12 mouse cellular contexts compared by ENCODE assay signal in the genomic region with DNA sequence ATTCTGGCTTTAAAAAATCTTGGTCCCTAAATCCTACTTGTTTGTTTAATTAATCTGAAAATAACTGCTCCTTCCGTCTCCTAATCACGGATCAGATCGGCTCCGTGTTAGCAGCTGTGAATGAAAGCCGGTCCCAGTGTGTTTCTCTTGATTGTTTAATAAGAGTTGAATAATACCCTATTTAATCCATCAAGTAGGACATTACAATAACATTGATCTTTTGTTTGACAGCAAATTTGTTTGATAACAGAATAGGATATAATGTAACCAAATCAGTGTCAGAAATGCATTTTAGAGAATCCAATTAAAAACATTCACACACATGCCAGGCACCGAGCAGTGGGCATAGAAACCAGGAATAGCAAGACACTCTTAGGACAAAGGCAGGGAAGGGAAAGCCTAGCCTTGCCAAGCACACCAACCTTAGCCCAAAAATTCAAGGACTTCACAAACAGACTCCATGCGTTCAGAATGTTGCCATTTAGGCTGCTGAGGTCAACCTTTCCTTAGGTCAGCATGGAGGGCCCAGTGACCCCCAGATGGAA.
DNase-seq lines count a peak whose midpoint lies in the region; ATAC-seq and TF ChIP-seq lines count a peak whose summit lies in the region.
"Had no signal": no experiment of that assay in that cellular context is flagged by ENCODE, and none has a peak within 500 bp of the region (broad histone marks: within the 10 kb centered on the region; RNA-seq: fewer than 3 reads in every experiment).

No protein-coding gene starts in this region.

- H3K9ac ChIP-seq in lung, embryonic 16.5 days (ENCODE audit: low read length) = no peak overlapping the region
- H3K9ac ChIP-seq in lung, postnatal 0 days (replicated peaks; ENCODE audit: low read depth) = no peak overlapping the region
- H3K9ac ChIP-seq in hindbrain, embryonic 12.5 days = no peak overlapping the region
- no peak overlapping the region for H3K9ac ChIP-seq in midbrain, embryonic 13.5 days (replicated peaks)
- no peak overlapping the region for H3K9ac ChIP-seq in stomach, embryonic 16.5 days (ENCODE audit: low read length)
- H3K9ac ChIP-seq: liver, postnatal 0 days had no signal

- H3K4me3 ChIP-seq in lung, embryonic 16.5 days (ENCODE audit: low read length) = no peak overlapping the region
- H3K4me3 ChIP-seq in lung, postnatal 0 days (ENCODE audit: low read depth, low read length) = no peak overlapping the region
- no peak overlapping the region for H3K4me3 ChIP-seq in hindbrain, embryonic 12.5 days
- no peak overlapping the region; the same call in 1 of the 2 replicates for H3K4me3 ChIP-seq in midbrain, embryonic 13.5 days (replicated peaks)
- H3K4me3 ChIP-seq in stomach, embryonic 16.5 days (replicated peaks; ENCODE audit: low read length) = no peak overlapping the region
- H3K4me3 ChIP-seq in thymus, adult 2 months (ENCODE audit: control insufficient read depth, insufficient read depth, low read length) = no peak overlapping the region
- H3K4me3 ChIP-seq in heart, embryonic 10.5 days = no peak overlapping the region
- H3K4me3 ChIP-seq: myocyte had no signal

- no peak for TF ChIP-seq EP300 in lung, postnatal 0 days (IDR thresholded peaks at IDR 0.05)

- H3K4me1 ChIP-seq in lung, embryonic 16.5 days (replicated peaks; ENCODE audit: control insufficient read depth, insufficient read depth, low read length) = peaks cover 10% of the 10 kb centered on the region
- H3K4me1 ChIP-seq in lung, postnatal 0 days (ENCODE audit: insufficient read depth, low read depth, low read length) = no peaks in the 10 kb centered on the region
- peaks cover 9% of the 10 kb centered on the region for H3K4me1 ChIP-seq in hindbrain, embryonic 12.5 days
- peaks cover 15% of the 10 kb centered on the region for H3K4me1 ChIP-seq in midbrain, embryonic 13.5 days (replicated peaks)
- peaks cover 6% of the 10 kb centered on the region; the same call in 1 of the 2 replicates for H3K4me1 ChIP-seq in stomach, embryonic 16.5 days (ENCODE audit: control insufficient read depth, insufficient read depth, low read length)
- no peaks in the 10 kb centered on the region for H3K4me1 ChIP-seq in thymus, adult 2 months (replicated peaks; ENCODE audit: control insufficient read depth, insufficient read depth, low read length)
- H3K4me1 ChIP-seq in heart, embryonic 10.5 days = no peaks in the 10 kb centered on the region

- H3K9me3 ChIP-seq in lung, embryonic 16.5 days (ENCODE audit: control insufficient read depth, low read length) = no peaks in the 10 kb centered on the region
- H3K9me3 ChIP-seq in lung, postnatal 0 days (ENCODE audit: low read length) = no peaks in the 10 kb centered on the region
- no peaks in the 10 kb centered on the region for H3K9me3 ChIP-seq in hindbrain, embryonic 12.5 days (replicated peaks)
- no peaks in the 10 kb centered on the region for H3K9me3 ChIP-seq in midbrain, embryonic 13.5 days
- no peaks in the 10 kb centered on the region for H3K9me3 ChIP-seq in stomach, embryonic 16.5 days (replicated peaks; ENCODE audit: control insufficient read depth, low read length)
- no peaks in the 10 kb centered on the region for H3K9me3 ChIP-seq in heart, embryonic 10.5 days

- DNase-seq in lung, postnatal 0 days (ENCODE audit: low spot score) = no peak
- no peak for DNase-seq in thymus, adult 2 months
- DNase-seq in kidney, postnatal 10 days = no peak
- no peak for DNase-seq in heart, embryonic 10.5 days (ENCODE audit: low spot score)
- DNase-seq: cerebellum, postnatal 14 days; kidney, adult 9 months; liver, postnatal 0 days had no signal

- peak overlapping the region; percentile 33; the same call in 1 of the 2 replicates for H3K4me2 ChIP-seq in lung, embryonic 16.5 days (ENCODE audit: low read depth, low read length)
- no peak overlapping the region; the same call in 1 of the 2 replicates for H3K4me2 ChIP-seq in lung, postnatal 0 days (replicated peaks; ENCODE audit: low read depth, low read length)
- H3K4me2 ChIP-seq in hindbrain, embryonic 12.5 days (replicated peaks) = peak overlapping the region; percentile 36
- peak overlapping the region; percentile 25 for H3K4me2 ChIP-seq in midbrain, embryonic 13.5 days (replicated peaks)
- peak overlapping the region; percentile 16; the same call in 1 of the 2 replicates for H3K4me2 ChIP-seq in stomach, embryonic 16.5 days (ENCODE audit: low read depth, low read length)

- no peak for TF ChIP-seq CTCF in lung, postnatal 0 days (IDR thresholded peaks at IDR 0.05)
- TF ChIP-seq CTCF in thymus, adult 2 months (IDR thresholded peaks at IDR 0.05; ENCODE audit: borderline replicate concordance, control insufficient read depth, extremely low read depth, insufficient read depth, low read length, poor library complexity) = no peak

- ATAC-seq in lung, embryonic 16.5 days (ENCODE audit: low read depth) = no peak
- ATAC-seq in lung, postnatal 0 days = no peak
- ATAC-seq in hindbrain, embryonic 12.5 days (ENCODE audit: low FRiP score) = peak; percentile 51; the same call in 1 of the 2 replicates
- ATAC-seq in midbrain, embryonic 13.5 days = peak; percentile 49; the same call in 1 of the 2 replicates
- ATAC-seq in stomach, embryonic 16.5 days (ENCODE audit: insufficient read depth, low FRiP score) = peak; percentile 41; the same call in 1 of the 2 replicates
- ATAC-seq: liver, postnatal 0 days had no signal

- H3K27me3 ChIP-seq in lung, embryonic 16.5 days (ENCODE audit: control insufficient read depth, insufficient read depth, low read depth, low read length) = no peaks in the 10 kb centered on the region
- no peaks in the 10 kb centered on the region for H3K27me3 ChIP-seq in lung, postnatal 0 days (replicated peaks; ENCODE audit: insufficient read depth, low read length)
- no peaks in the 10 kb centered on the region for H3K27me3 ChIP-seq in hindbrain, embryonic 12.5 days
- no peaks in the 10 kb centered on the region for H3K27me3 ChIP-seq in midbrain, embryonic 13.5 days
- H3K27me3 ChIP-seq in stomach, embryonic 16.5 days (ENCODE audit: control insufficient read depth, insufficient read depth, low read length) = no peaks in the 10 kb centered on the region
- H3K27me3 ChIP-seq in thymus, adult 2 months (ENCODE audit: control insufficient read depth, insufficient read depth, low read length) = no peaks in the 10 kb centered on the region
- no peaks in the 10 kb centered on the region for H3K27me3 ChIP-seq in heart, embryonic 10.5 days (ENCODE audit: insufficient read depth, poor library complexity, severe bottlenecking)

- no peak overlapping the region for H3K27ac ChIP-seq in lung, embryonic 16.5 days (ENCODE audit: low read length)
- no peak overlapping the region for H3K27ac ChIP-seq in lung, postnatal 0 days (ENCODE audit: low read length)
- H3K27ac ChIP-seq in hindbrain, embryonic 12.5 days = peak overlapping the region; percentile 68
- no peak overlapping the region for H3K27ac ChIP-seq in midbrain, embryonic 13.5 days
- H3K27ac ChIP-seq in stomach, embryonic 16.5 days (ENCODE audit: low read length) = no peak overlapping the region
- H3K27ac ChIP-seq in thymus, adult 2 months (ENCODE audit: control insufficient read depth, insufficient read depth, low read length) = no peak overlapping the region
- H3K27ac ChIP-seq in heart, embryonic 10.5 days = no peak overlapping the region

- TF ChIP-seq POLR2A in thymus, adult 2 months (IDR thresholded peaks at IDR 0.05; ENCODE audit: control insufficient read depth, extremely low read depth, insufficient read depth, low read length, poor library complexity) = no peak

- 36% methylated on average over 7 of the region's 7 CpGs for WGBS in lung, embryonic 16.5 days
- 45% methylated on average over 7 of the region's 7 CpGs for WGBS in lung, postnatal 0 days
- WGBS in hindbrain, embryonic 12.5 days = 33% methylated on average over 7 of the region's 7 CpGs
- WGBS in midbrain, embryonic 13.5 days = 22% methylated on average over 7 of the region's 7 CpGs
- WGBS in stomach, embryonic 16.5 days = 30% methylated on average over 7 of the region's 7 CpGs
- 96% methylated on average over 7 of the region's 7 CpGs for WGBS in thymus, adult 2 months
- 75% methylated on average over 7 of the region's 7 CpGs for WGBS in heart, embryonic 10.5 days

- no peaks in the 10 kb centered on the region for H3K36me3 ChIP-seq in lung, embryonic 16.5 days (ENCODE audit: control insufficient read depth, insufficient read depth, low read length)
- H3K36me3 ChIP-seq in lung, postnatal 0 days (ENCODE audit: insufficient read depth, low read length) = no peaks in the 10 kb centered on the region
- H3K36me3 ChIP-seq in hindbrain, embryonic 12.5 days = no peaks in the 10 kb centered on the region
- no peaks in the 10 kb centered on the region for H3K36me3 ChIP-seq in midbrain, embryonic 13.5 days
- H3K36me3 ChIP-seq in stomach, embryonic 16.5 days (ENCODE audit: control insufficient read depth, insufficient read depth, low read length) = no peaks in the 10 kb centered on the region
- no peaks in the 10 kb centered on the region for H3K36me3 ChIP-seq in thymus, adult 2 months (ENCODE audit: control insufficient read depth, insufficient read depth, low read length)
- H3K36me3 ChIP-seq in heart, embryonic 10.5 days = no peaks in the 10 kb centered on the region

Comparison
In these comparisons a context has a peak if more than half of its experiments do, and no peak if none do; other contexts are left out.
1. ATAC-seq: peak in hindbrain, embryonic 12.5 days (single experiment), midbrain, embryonic 13.5 days (single experiment) and stomach, embryonic 16.5 days (single experiment); none in lung, embryonic 16.5 days (single experiment) and lung, postnatal 0 days (single experiment).